ENCODE assay signal across 13 mouse cellular contexts in the genomic region with DNA sequence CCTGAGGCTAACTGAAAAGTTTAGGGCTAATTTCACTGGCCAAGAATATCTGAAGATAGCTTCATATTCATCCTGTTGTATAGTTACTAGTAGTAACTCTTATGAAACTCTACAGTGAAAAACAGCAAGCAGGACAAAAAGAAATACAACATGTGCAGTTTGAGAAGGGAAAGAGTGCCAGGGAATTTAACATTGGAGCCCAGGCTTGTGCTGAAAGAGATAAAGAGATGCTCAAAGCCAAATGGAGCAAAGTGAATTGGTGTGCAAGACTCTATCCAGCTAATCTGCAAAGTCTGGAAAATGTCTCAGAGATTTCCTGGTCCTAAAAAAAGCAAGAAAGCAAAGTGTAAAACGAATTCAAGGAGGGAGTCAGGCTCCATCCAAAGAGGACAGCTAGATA.
"Had no signal": no experiment of that assay in that cellular context is flagged by ENCODE, and none has a peak within 500 bp of the region (broad histone marks: within the 10 kb centered on the region; RNA-seq: fewer than 3 reads in every experiment).

No protein-coding gene starts in this region.

- DNase-seq: lung, adult 18-20 months; lung, embryonic 14.5 days; lung, postnatal 10 days; lung, postnatal 4 days; midbrain, embryonic 14.5 days; retina, postnatal 1 day; right cerebral cortex, adult 18-20 months; right cerebral cortex, postnatal 25 days; right cerebral cortex, postnatal 4 days; spleen, adult 18-20 months; thymus, adult 18-20 months; thymus, postnatal 14 days; thymus, postnatal 36 days had no signal
